Mouse (Mus musculus): ENCODE results near the gene Phf19.

Gene Phf19

DNA sequence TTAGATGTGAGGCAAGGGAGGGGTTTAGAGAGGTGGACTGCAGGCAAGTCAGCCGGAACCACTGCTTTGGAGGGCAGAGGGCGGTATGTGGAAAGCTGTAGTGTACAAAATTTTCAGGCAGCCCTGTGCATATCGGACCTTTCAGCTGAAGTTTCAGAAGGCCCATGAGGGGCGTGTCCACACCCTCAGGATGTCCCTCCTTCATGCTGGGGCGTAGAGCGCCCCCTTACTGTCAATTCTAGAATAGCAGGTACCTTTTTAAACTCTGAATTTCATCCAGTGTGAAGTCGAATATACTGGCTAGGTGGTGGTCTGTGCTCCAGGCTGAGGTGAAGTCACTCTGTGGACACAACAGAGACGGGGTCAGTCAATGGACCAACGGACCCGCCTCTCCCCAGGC is 16.0 kb downstream of the Phf19 start:
- no peak for DNase-seq (ENCODE audit: low read depth in 1 of 2, low spot score in 2 of 2)

- no peak for DNase-seq (ENCODE audit: low read depth in 1 of 2, low spot score in 2 of 2)
Measured at GRCm38 (mm10) chr2:34896821-34897460, 16.9 kb downstream of the Phf19 start.

GRCm38 (mm10) chr2:34895503-34896113 is 18.2 kb downstream of the Phf19 start:
- DNase-seq (ENCODE audit: low read depth in 1 of 2, low spot score in 2 of 2), result no peak

DNA sequence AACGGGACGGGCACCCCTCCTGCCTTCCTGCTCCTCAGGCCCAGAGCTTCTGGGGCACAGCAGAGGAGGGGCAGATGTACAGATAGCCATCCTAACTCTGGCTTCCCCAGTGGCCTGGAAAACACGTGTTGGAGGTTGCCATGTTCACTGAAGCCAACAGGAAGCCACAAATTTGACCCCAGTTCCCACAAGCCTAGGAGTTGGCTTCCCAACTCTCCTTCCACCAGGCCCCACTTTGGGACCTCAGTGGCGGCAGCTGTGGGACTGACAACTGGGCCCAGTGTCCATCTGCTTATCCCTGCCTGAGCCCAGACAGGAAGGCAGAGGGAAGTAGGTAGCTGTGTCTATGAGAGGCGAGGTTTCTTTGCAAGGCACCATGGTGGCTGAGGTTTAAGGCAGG is 19.9 kb downstream of the Phf19 start:
- DNase-seq (ENCODE audit: low read depth in 1 of 2, low spot score in 2 of 2), result no peak

GRCm38 (mm10) chr2:34884186-34884585 is 29.6 kb downstream of the Phf19 start:
- DNase-seq (ENCODE audit: low read depth in 1 of 2, low spot score in 2 of 2), result no peak

DNA sequence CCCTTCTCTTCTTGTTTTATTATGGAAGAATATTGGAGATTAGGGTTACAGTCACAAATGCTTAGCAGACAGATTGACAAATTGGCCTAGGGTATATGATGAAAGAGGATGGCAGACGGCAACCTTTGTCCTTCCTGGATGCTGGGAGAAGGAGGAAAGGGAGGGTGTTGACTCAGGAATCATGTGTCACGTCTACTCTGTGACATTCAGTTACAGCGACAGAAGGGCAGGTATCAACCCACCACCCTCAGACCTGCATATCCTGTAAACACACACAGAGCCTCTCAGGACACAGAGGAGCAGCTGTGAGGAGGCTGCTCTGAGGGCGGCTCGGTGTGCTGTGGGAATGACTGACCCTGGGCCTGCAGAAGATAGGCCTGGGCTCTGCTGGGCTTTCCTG is 30.6 kb downstream of the Phf19 start:
- no peak for DNase-seq (ENCODE audit: low read depth in 1 of 2, low spot score in 2 of 2)

- DNase-seq (ENCODE audit: low read depth in 1 of 2, low spot score in 2 of 2), result no peak
Measured at GRCm38 (mm10) chr2:34882757-34883156, 31.1 kb downstream of the Phf19 start.

GRCm38 (mm10) chr2:34880054-34880453 is 33.8 kb downstream of the Phf19 start:
- DNase-seq (ENCODE audit: low read depth in 1 of 2, low spot score in 2 of 2), result no peak

DNA sequence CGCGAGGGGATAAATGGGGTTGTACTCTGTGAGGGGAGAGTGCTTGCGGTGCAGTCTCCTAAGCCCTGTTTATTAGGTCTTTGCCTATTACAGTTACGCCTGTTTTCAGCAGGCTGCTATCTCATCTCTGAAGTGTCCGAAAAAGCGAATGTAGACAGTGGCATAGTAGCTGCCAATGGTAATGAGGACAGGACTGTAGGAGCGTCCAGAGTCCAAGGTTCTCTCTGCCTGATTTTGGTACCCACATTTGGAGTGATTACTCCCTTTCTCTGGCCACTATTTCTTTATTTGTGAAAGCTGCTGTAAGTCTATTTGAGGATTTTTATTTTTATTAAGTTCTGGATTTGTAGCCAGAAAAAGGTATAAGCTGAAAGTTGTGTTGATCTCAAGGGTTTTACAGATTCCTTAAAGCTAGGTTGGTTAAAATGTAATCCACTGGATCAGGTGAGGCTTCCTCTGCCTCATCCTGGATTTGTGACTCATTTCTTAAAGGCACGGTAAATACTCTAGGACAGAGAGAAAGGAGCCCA is 38.9 kb downstream of the Phf19 start, which contains the start of gene Psmd5:
Psmd5 (minus strand) TSS at position 153 of the 530 bp plus-strand sequence.
- DNase-seq (ENCODE audit: low read depth in 1 of 2, low spot score in 2 of 2), result no peak

GRCm38 (mm10) chr2:34874271-34874670 is 39.6 kb downstream of the Phf19 start, which contains the start of gene Cutal:
Cutal (plus strand) TSS chr2:34874396.
- DNase-seq (ENCODE audit: low read depth in 1 of 2, low spot score in 2 of 2), result no peak

- DNase-seq (ENCODE audit: low read depth in 1 of 2, low spot score in 2 of 2), result peak; percentile 86 to 90
Measured at GRCm38 (mm10) chr2:34870520-34871474, 43.0 kb downstream of the Phf19 start.

- DNase-seq (ENCODE audit: low read depth in 1 of 2, low spot score in 2 of 2), result no peak
Measured at GRCm38 (mm10) chr2:34869680-34870079, 44.1 kb downstream of the Phf19 start.

GRCm38 (mm10) chr2:34857728-34858127 is 56.1 kb downstream of the Phf19 start:
- DNase-seq (ENCODE audit: low read depth in 1 of 2, low spot score in 2 of 2), result no peak

DNA sequence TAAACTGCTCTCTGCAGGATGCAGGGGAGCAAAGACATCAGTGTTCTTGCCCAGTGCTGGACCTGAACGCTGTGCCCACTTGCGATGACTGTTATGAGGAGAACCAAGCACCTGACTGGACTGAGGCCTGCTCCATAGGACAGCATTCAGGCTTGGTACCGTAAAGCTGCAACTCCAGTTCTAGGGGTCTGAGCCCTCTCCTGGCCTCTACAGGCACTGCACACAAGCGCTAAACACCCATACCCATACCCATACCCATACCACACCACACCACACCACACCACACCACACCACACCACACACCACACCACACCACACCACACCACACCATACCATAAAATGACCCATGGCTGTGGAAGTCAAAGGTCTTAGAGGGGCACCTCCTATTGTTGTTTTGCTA is 58.6 kb downstream of the Phf19 start:
- no peak for DNase-seq (ENCODE audit: low read depth in 1 of 2, low spot score in 2 of 2)

DNA sequence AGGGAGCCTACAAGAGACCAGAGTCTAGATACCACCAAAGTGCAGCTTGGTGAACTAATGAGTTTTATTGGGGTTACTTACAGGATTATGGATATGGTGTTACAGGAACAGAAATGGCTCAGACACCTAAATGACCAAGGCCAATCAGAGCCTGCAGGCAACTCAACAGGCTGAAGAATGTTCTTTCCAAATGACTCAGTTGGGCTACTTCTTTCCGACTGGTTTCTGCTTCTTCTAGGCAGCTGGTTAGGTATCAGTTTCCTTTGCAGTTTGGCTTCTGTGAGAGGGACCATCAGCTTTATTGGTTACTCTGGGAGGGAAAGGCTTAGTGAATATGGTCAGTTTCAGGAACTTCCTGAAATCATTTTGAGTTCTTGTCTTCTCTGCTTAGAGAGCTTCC is 66.1 kb downstream of the Phf19 start:
- no peak for DNase-seq (ENCODE audit: low read depth in 1 of 2, low spot score in 2 of 2)

All from monocyte, adult 2 months (primary cell).